Mouse (Mus musculus) forebrain, embryonic 13.5 days (tissue): ENCODE data around the gene Uhmk1. TPM values are rescaled to one million over a fixed set of nuclear protein-coding genes. Genes with fewer than 3 reads are reported as not detected.
A peak's percentile ranks its signal among the peaks of the same experiment; 100 is the strongest.

ENCODE experiments used
- ATAC-seq: fragments of 200-750 bp; cut with Nextera tagmentation; 2 replicates; pipeline ENCODE4 v1.8.0; 2017
- H3K27ac ChIP-seq: fragments of 300-500 bp; sonication (generic); 2 replicates; pipeline ENCODE4 v1.5.1; 2015; ENCODE audit warnings: inconsistent platforms, mild to moderate bottlenecking, moderate library complexity
- H3K27me3 ChIP-seq: fragments of 300-500 bp; sonication (generic); 2 replicates; pipeline ENCODE4 v1.6.1; 2015; ENCODE audit warnings: mild to moderate bottlenecking, inconsistent platforms
- H3K36me3 ChIP-seq: fragments of 300-500 bp; sonication (generic); 2 replicates; pipeline ENCODE4 v1.6.1; 2015; ENCODE audit warnings: mild to moderate bottlenecking, inconsistent platforms; ENCODE audit not compliant: poor library complexity, severe bottlenecking
- H3K4me1 ChIP-seq: fragments of 300-500 bp; sonication (generic); 2 replicates; pipeline ENCODE4 v1.6.1; 2015; ENCODE audit warnings: inconsistent platforms
- H3K4me2 ChIP-seq: fragments of 300-500 bp; sonication (generic); 2 replicates; pipeline ENCODE4 v1.6.1; 2015; ENCODE audit warnings: inconsistent platforms, mild to moderate bottlenecking, moderate library complexity
- H3K4me3 ChIP-seq: fragments of 300-500 bp; sonication (generic); 2 replicates; pipeline ENCODE4 v1.5.1; 2015; ENCODE audit warnings: mild to moderate bottlenecking, inconsistent platforms
- H3K9ac ChIP-seq: fragments of 300-500 bp; sonication (generic); 2 replicates; pipeline ENCODE4 v1.6.1; 2015; ENCODE audit warnings: mild to moderate bottlenecking, inconsistent platforms
- H3K9me3 ChIP-seq: fragments of 300-500 bp; sonication (generic); replicated peaks from 2 replicates; pipeline ENCODE4 v1.6.1; 2016; ENCODE audit warnings: inconsistent platforms
- WGBS: fragments of 180-500 bp; shearing (Covaris S2); methylation state at CpG from one replicate; pipeline ENCODE4 v1.1.7; 2015; 5-methylcytosine and 5-hydroxymethylcytosine counted together
- polyA plus RNA-seq: library from polyadenylated mRNA; unstranded; fragments of >200 nt; fragmentation: Nextera tagmentation; extraction: Ambion mirVana; gene quantifications from 2 replicates; pipeline ENCODE4 v1.2.1, GENCODE M21; 2015

Uhmk1 gene
- polyA plus RNA-seq, 1 experiment from 2014 or later, result 6.1 TPM

GRCm38 (mm10) chr1:170150870-170151269 lies 64.3 kb downstream of the Uhmk1 start:
- no peaks in the 10 kb centered on the region for H3K27me3 ChIP-seq
- peaks cover 30% of the 10 kb centered on the region for H3K36me3 ChIP-seq
- 55% methylated on average over 6 of the region's 6 CpGs for WGBS
- peak; percentile 54; the same call in 1 of the 2 replicates for ATAC-seq
- H3K9ac ChIP-seq, result no peak overlapping the region
- H3K4me3 ChIP-seq, result no peak overlapping the region
- H3K27ac ChIP-seq, result no peak overlapping the region
- no peaks in the 10 kb centered on the region for H3K9me3 ChIP-seq
- no peaks in the 10 kb centered on the region for H3K4me1 ChIP-seq
- no peak overlapping the region for H3K4me2 ChIP-seq

- WGBS, result 90% methylated on average over 4 of the region's 4 CpGs
- Histone ChIP-seq H3K4me1 (no peaks in the 10 kb centered on the region), H3K27me3 (no peaks in the 10 kb centered on the region), H3K4me3 (no peak overlapping the region), H3K4me2 (no peak overlapping the region), H3K9me3 (no peaks in the 10 kb centered on the region), H3K36me3 (peaks cover 30% of the 10 kb centered on the region), H3K27ac (no peak overlapping the region), H3K9ac (no peak overlapping the region)
- ATAC-seq, result no peak
Measured at GRCm38 (mm10) chr1:170149756-170150155, 65.4 kb downstream of the Uhmk1 start.

- ATAC-seq, result no peak
- no peak overlapping the region for H3K4me2 ChIP-seq
- H3K36me3 ChIP-seq, result peaks cover 36% of the 10 kb centered on the region
- no peaks in the 10 kb centered on the region for H3K9me3 ChIP-seq
- H3K4me3 ChIP-seq, result no peak overlapping the region
- H3K27ac ChIP-seq, result no peak overlapping the region
- no peaks in the 10 kb centered on the region for H3K4me1 ChIP-seq
- no peak overlapping the region for H3K9ac ChIP-seq
- H3K27me3 ChIP-seq, result no peaks in the 10 kb centered on the region
- 88% methylated on average over 6 of the region's 6 CpGs for WGBS
Measured at GRCm38 (mm10) chr1:170148536-170148935, 66.7 kb downstream of the Uhmk1 start.

GRCm38 (mm10) chr1:170147651-170148448 lies 67.3 kb downstream of the Uhmk1 start:
- no peak overlapping the region for H3K4me3 ChIP-seq
- ATAC-seq, result no peak
- H3K9ac ChIP-seq, result no peak overlapping the region
- H3K4me2 ChIP-seq, result no peak overlapping the region
- H3K36me3 ChIP-seq, result peaks cover 43% of the 10 kb centered on the region
- 89% methylated on average over 9 of the region's 9 CpGs for WGBS
- no peaks in the 10 kb centered on the region for H3K9me3 ChIP-seq
- H3K27ac ChIP-seq, result no peak overlapping the region
- no peaks in the 10 kb centered on the region for H3K27me3 ChIP-seq
- H3K4me1 ChIP-seq, result no peaks in the 10 kb centered on the region

GRCm38 (mm10) chr1:170145606-170146005 lies 69.6 kb downstream of the Uhmk1 start:
- Histone ChIP-seq H3K4me1 (no peaks in the 10 kb centered on the region), H3K9ac (no peak overlapping the region), H3K9me3 (no peaks in the 10 kb centered on the region), H3K4me2 (no peak overlapping the region), H3K27ac (no peak overlapping the region), H3K4me3 (no peak overlapping the region), H3K36me3 (peaks cover 54% of the 10 kb centered on the region), H3K27me3 (no peaks in the 10 kb centered on the region)
- WGBS, result 92% methylated on average over 4 of the region's 4 CpGs
- no peak for ATAC-seq

Other genes with a start within 250 kb of the Uhmk1 start
- gene Hsd17b7, start 246.2 kb downstream of the Uhmk1 start, polyA plus RNA-seq, result 14.2 and 18.1 TPM in 2 replicates
- gene Ddr2, start 104.6 kb downstream of the Uhmk1 start, polyA plus RNA-seq, result 5.3 and 5.9 TPM in 2 replicates
- 51.6 and 52.4 TPM in 2 replicates for gene Uap1, start 40.4 kb downstream of the Uhmk1 start, polyA plus RNA-seq
- not detected in 2 replicates for gene Sh2d1b2, start 17.4 kb upstream of the Uhmk1 start, polyA plus RNA-seq
- 0.06 TPM in 1 of 2 replicates, not detected in the other for gene Sh2d1b1, start 61.9 kb upstream of the Uhmk1 start, polyA plus RNA-seq
- gene Gm7694, start 90.9 kb upstream of the Uhmk1 start, polyA plus RNA-seq, result 4.4 and 4.7 TPM in 2 replicates
- 1.9 and 2.1 TPM in 2 replicates for gene Spata46, start 93.4 kb upstream of the Uhmk1 start, polyA plus RNA-seq